Mouse (Mus musculus) kidney, adult 2 months (tissue): Measurements from ENCODE around the gene Banp.

Experiments used
- CTCF ChIP-seq: fragments of 200-500 bp; conservative IDR thresholded peaks from 2 replicates; pipeline ENCODE4 v1.5.1; 2011; ENCODE audit warnings: low read depth, mild to moderate bottlenecking, control low read depth, low read length, moderate library complexity, mixed read lengths; ENCODE audit not compliant: insufficient read depth, insufficient read length
- POLR2A ChIP-seq: fragments of 200-500 bp; IDR thresholded peaks from one replicate; pipeline ENCODE4 v1.6.1; 2011; ENCODE audit warnings: low read depth, low read length, control low read depth

DNA sequence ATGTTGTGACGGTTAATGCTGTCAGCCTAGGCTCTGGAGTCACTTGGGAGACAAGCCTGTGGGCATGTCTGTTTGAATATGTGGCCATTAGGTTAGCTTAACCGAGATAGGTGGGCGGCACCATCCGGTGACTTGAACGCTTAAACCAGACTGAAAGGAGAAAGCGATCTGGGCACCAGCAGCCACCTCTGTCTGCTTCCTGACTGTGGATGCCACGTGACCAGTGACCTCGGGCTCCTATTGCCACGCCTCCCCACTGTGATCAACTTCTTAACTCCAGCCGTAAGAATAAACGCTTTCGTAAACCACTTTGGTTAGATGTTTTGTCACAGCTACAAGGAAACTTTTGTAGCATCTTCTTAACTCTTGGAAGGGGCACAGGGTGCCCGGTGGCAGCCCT is 119.1 kb downstream of the Banp start:
- TF ChIP-seq CTCF (no peak), POLR2A (no peak)
